ENCODE assay signal across 33 mouse cellular contexts in the genomic region with DNA sequence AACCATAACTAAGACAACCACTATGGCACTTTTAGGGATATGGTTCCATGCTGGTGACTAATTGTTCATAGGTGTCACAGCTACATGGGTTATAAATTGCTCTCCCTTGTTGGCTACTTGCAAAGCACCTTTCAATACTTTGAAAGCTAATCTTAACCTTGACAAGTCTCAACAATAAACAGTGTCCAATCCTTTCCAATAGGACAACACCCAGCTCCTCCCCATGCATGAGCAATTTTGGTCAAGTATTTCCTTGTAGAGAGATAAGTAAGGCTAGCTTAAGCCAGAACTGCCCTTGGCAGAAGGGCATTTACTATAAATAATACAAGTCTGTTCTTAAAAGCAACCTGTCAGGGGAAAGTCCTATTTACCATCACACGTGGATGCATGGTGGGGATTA. TPM values are rescaled to one million over a fixed set of nuclear protein-coding genes. Genes with fewer than 3 reads are reported as not detected.
DNase-seq lines count a peak whose midpoint lies in the region; ATAC-seq and TF ChIP-seq lines count a peak whose summit lies in the region.
"Had no signal": no experiment of that assay in that cellular context is flagged by ENCODE, and none has a peak within 500 bp of the region (broad histone marks: within the 10 kb centered on the region; RNA-seq: fewer than 3 reads in every experiment).

No protein-coding gene starts in this region.

- no peaks in the 10 kb centered on the region for H3K9me3 ChIP-seq in heart, embryonic 15.5 days (replicated peaks)
- H3K9me3 ChIP-seq in heart, embryonic 11.5 days (replicated peaks; ENCODE audit: control insufficient read depth, low read length): no peaks in the 10 kb centered on the region
- H3K9me3 ChIP-seq in stomach, postnatal 0 days (ENCODE audit: control insufficient read depth, low read length): no peaks in the 10 kb centered on the region
- H3K9me3 ChIP-seq: embryonic facial prominence, embryonic 12.5 days; hindbrain, embryonic 12.5 days; kidney, embryonic 15.5 days; liver, embryonic 12.5 days; neural tube, embryonic 12.5 days; stomach, embryonic 15.5 days had no signal

- DNase-seq in adrenal gland, postnatal 10 days: peak; percentile 6
- no peak for DNase-seq in adrenal gland, postnatal 25 days
- DNase-seq in ovary, adult 18-20 months (ENCODE audit: low spot score): peak; percentile 2
- no peak for DNase-seq in ovary, postnatal 36 days (ENCODE audit: low spot score)
- DNase-seq in stomach, postnatal 0 days (ENCODE audit: low spot score): peak; percentile 34
- DNase-seq in kidney, postnatal 14 days: no peak
- DNase-seq: cerebellum, adult 11-12 months; cerebellum, adult 9-11 months; embryo, embryonic 11 days; gastrocnemius, adult 2 months; gastrocnemius, postnatal 36 days; kidney, adult 11 months; kidney, postnatal 4 days; layer of hippocampus, postnatal 36 days; left cerebral cortex, postnatal 4 days; liver, postnatal 0 days; lung, postnatal 36 days; thymus, postnatal 4 days had no signal

- peak overlapping the region; percentile 27 for H3K27ac ChIP-seq in heart, embryonic 15.5 days
- no peak overlapping the region for H3K27ac ChIP-seq in heart, embryonic 11.5 days (ENCODE audit: low read depth, low read length)
- H3K27ac ChIP-seq in stomach, postnatal 0 days (replicated peaks): no peak overlapping the region
- H3K27ac ChIP-seq: embryonic facial prominence, embryonic 12.5 days; gastrocnemius, adult 2 months; hindbrain, embryonic 12.5 days; hindbrain, postnatal 0 days; kidney, embryonic 15.5 days; liver, embryonic 12.5 days; neural tube, embryonic 12.5 days; stomach, embryonic 15.5 days had no signal

- no peak for TF ChIP-seq CTCF in stomach, postnatal 0 days (IDR thresholded peaks at IDR 0.05; ENCODE audit: low read depth)

- H3K9ac ChIP-seq in heart, embryonic 15.5 days: no peak overlapping the region
- no peak overlapping the region for H3K9ac ChIP-seq in heart, embryonic 11.5 days (ENCODE audit: low read depth, low read length)
- no peak overlapping the region for H3K9ac ChIP-seq in stomach, postnatal 0 days (ENCODE audit: low read length)
- H3K9ac ChIP-seq: embryonic facial prominence, embryonic 12.5 days; hindbrain, embryonic 12.5 days; kidney, embryonic 15.5 days; liver, embryonic 12.5 days; liver, postnatal 0 days; neural tube, embryonic 12.5 days; stomach, embryonic 15.5 days had no signal

- ATAC-seq in heart, embryonic 15.5 days (replicated peaks; ENCODE audit: insufficient number of reproducible peaks, insufficient read depth, low FRiP score, low read depth): no peak
- no peak for ATAC-seq in heart, embryonic 11.5 days (replicated peaks; ENCODE audit: insufficient number of reproducible peaks, low FRiP score, low TSS enrichment)
- ATAC-seq in stomach, postnatal 0 days (ENCODE audit: low FRiP score, low TSS enrichment): peak; percentile 96
- ATAC-seq: forebrain, embryonic 16.5 days; hindbrain, postnatal 0 days; liver, embryonic 12.5 days; liver, postnatal 0 days; Patski had no signal

- no peak overlapping the region for H3K4me3 ChIP-seq in heart, embryonic 15.5 days
- H3K4me3 ChIP-seq in heart, embryonic 11.5 days (ENCODE audit: low read depth, low read length): no peak overlapping the region
- no peak overlapping the region for H3K4me3 ChIP-seq in stomach, postnatal 0 days (ENCODE audit: low read depth, low read length)
- H3K4me3 ChIP-seq: embryonic facial prominence, embryonic 12.5 days; gastrocnemius, adult 2 months; hindbrain, embryonic 12.5 days; kidney, embryonic 15.5 days; liver, embryonic 12.5 days; myocyte; neural tube, embryonic 12.5 days; stomach, embryonic 15.5 days had no signal

- H3K4me2 ChIP-seq in heart, embryonic 15.5 days: no peak overlapping the region
- no peak overlapping the region for H3K4me2 ChIP-seq in heart, embryonic 11.5 days
- H3K4me2 ChIP-seq in stomach, postnatal 0 days (replicated peaks; ENCODE audit: low read depth): no peak overlapping the region
- H3K4me2 ChIP-seq: embryonic facial prominence, embryonic 12.5 days; hindbrain, embryonic 12.5 days; kidney, embryonic 15.5 days; liver, embryonic 12.5 days; midbrain, embryonic 11.5 days; neural tube, embryonic 12.5 days; stomach, embryonic 15.5 days had no signal

- no peaks in the 10 kb centered on the region for H3K36me3 ChIP-seq in heart, embryonic 15.5 days
- no peaks in the 10 kb centered on the region for H3K36me3 ChIP-seq in heart, embryonic 11.5 days (ENCODE audit: control insufficient read depth, insufficient read depth, low read length)
- H3K36me3 ChIP-seq in stomach, postnatal 0 days (ENCODE audit: control insufficient read depth, insufficient read depth, low read length): no peaks in the 10 kb centered on the region
- H3K36me3 ChIP-seq: embryonic facial prominence, embryonic 12.5 days; hindbrain, embryonic 12.5 days; kidney, embryonic 15.5 days; liver, embryonic 12.5 days; neural tube, embryonic 12.5 days; stomach, embryonic 15.5 days had no signal

- WGBS in heart, embryonic 15.5 days: 23% methylated on average over 1 of the region's 1 CpGs
- 38% methylated on average over 1 of the region's 1 CpGs for WGBS in heart, embryonic 11.5 days (ENCODE audit: insufficient replicate concordance)
- 19% methylated on average over 1 of the region's 1 CpGs for WGBS in stomach, postnatal 0 days

- no peaks in the 10 kb centered on the region for H3K27me3 ChIP-seq in heart, embryonic 15.5 days
- H3K27me3 ChIP-seq in heart, embryonic 11.5 days (ENCODE audit: control insufficient read depth, insufficient read depth, low read length): no peaks in the 10 kb centered on the region
- H3K27me3 ChIP-seq in stomach, postnatal 0 days (ENCODE audit: control insufficient read depth, insufficient read depth, low read length): no peaks in the 10 kb centered on the region
- H3K27me3 ChIP-seq: embryonic facial prominence, embryonic 12.5 days; hindbrain, embryonic 12.5 days; kidney, embryonic 15.5 days; liver, embryonic 12.5 days; neural tube, embryonic 12.5 days; Patski; stomach, embryonic 15.5 days had no signal

- 0 out of 2 replicates have a peak, but pooled peaks cover 7% of the 10 kb centered on the region for H3K4me1 ChIP-seq in heart, embryonic 15.5 days (replicated peaks)
- no peaks in the 10 kb centered on the region for H3K4me1 ChIP-seq in heart, embryonic 11.5 days (ENCODE audit: control insufficient read depth, insufficient read depth, low read length)
- H3K4me1 ChIP-seq in stomach, postnatal 0 days (replicated peaks; ENCODE audit: control insufficient read depth, insufficient read depth): no peaks in the 10 kb centered on the region
- H3K4me1 ChIP-seq: embryonic facial prominence, embryonic 12.5 days; hindbrain, embryonic 12.5 days; kidney, embryonic 15.5 days; liver, embryonic 12.5 days; neural tube, embryonic 12.5 days; stomach, embryonic 15.5 days had no signal

- no peak for TF ChIP-seq EP300 in stomach, postnatal 0 days (optimal IDR thresholded peaks at IDR 0.05)

RNA-seq across cellular contexts. Expression of a gene that starts 47.5 kb away (rescaled TPM):
- 10 to 100 TPM; 13.4 to 31.2 TPM for total RNA-seq in adrenal gland, postnatal 10 days (2021)
- total RNA-seq in adrenal gland, postnatal 25 days (2021): 14.1 and 20.4 TPM in 2 replicates
- polyA plus RNA-seq in heart, embryonic 15.5 days (2015; fragmentation: Nextera tagmentation; extraction: Ambion mirVana): 52.3 and 59.3 TPM in 2 replicates
- polyA plus RNA-seq in heart, embryonic 11.5 days (2014; fragmentation: Nextera tagmentation; extraction: Ambion mirVana): 19.3 and 51.3 TPM in 2 replicates
- polyA plus RNA-seq in stomach, postnatal 0 days (2015; fragmentation: Nextera tagmentation; extraction: Ambion mirVana): 21.3 and 27.6 TPM in 2 replicates
- total RNA-seq: hindbrain, postnatal 0 days; left cerebral cortex, postnatal 4 days; MEL; midbrain, postnatal 0 days had no signal

RNA-seq across cellular contexts. Expression of a gene that starts 53.0 kb away (rescaled TPM):
- total RNA-seq in adrenal gland, postnatal 10 days (2021): 1 to 10 TPM; 4.3 to 6.2 TPM
- 7.7 and 8.5 TPM in 2 replicates for total RNA-seq in adrenal gland, postnatal 25 days (2021)
- 4.3 and 4.5 TPM in 2 replicates for polyA plus RNA-seq in heart, embryonic 15.5 days (2015; fragmentation: Nextera tagmentation; extraction: Ambion mirVana)
- 4.6 and 5.9 TPM in 2 replicates for polyA plus RNA-seq in heart, embryonic 11.5 days (2014; fragmentation: Nextera tagmentation; extraction: Ambion mirVana)
- 2.1 TPM in 2 replicates for polyA plus RNA-seq in stomach, postnatal 0 days (2015; fragmentation: Nextera tagmentation; extraction: Ambion mirVana)

RNA-seq across cellular contexts. Expression of a gene that starts 53.2 kb away (rescaled TPM):
- 10 to 100 TPM; 22.0 to 24.8 TPM for total RNA-seq in adrenal gland, postnatal 10 days (2021)
- total RNA-seq in adrenal gland, postnatal 25 days (2021): 19.4 and 21.0 TPM in 2 replicates
- 32.1 and 43.9 TPM in 2 replicates for polyA plus RNA-seq in heart, embryonic 15.5 days (2015; fragmentation: Nextera tagmentation; extraction: Ambion mirVana)
- polyA plus RNA-seq in heart, embryonic 11.5 days (2014; fragmentation: Nextera tagmentation; extraction: Ambion mirVana): 44.0 and 45.4 TPM in 2 replicates
- polyA plus RNA-seq in stomach, postnatal 0 days (2015; fragmentation: Nextera tagmentation; extraction: Ambion mirVana): 26.3 and 33.2 TPM in 2 replicates

RNA-seq across cellular contexts. Expression of a gene that starts 53.2 kb away (rescaled TPM):
- 10 to 100 TPM; 22.8 to 23.3 TPM for total RNA-seq in adrenal gland, postnatal 10 days (2021)
- 18.8 TPM in 2 replicates for total RNA-seq in adrenal gland, postnatal 25 days (2021)
- polyA plus RNA-seq in heart, embryonic 15.5 days (2015; fragmentation: Nextera tagmentation; extraction: Ambion mirVana): 18.9 and 19.9 TPM in 2 replicates
- polyA plus RNA-seq in heart, embryonic 11.5 days (2014; fragmentation: Nextera tagmentation; extraction: Ambion mirVana): 17.6 and 20.8 TPM in 2 replicates
- 10.8 and 15.6 TPM in 2 replicates for polyA plus RNA-seq in stomach, postnatal 0 days (2015; fragmentation: Nextera tagmentation; extraction: Ambion mirVana)

Comparison
In these comparisons a context has a peak if more than half of its experiments do, and no peak if none do; other contexts are left out.
1. DNase-seq: peak in adrenal gland, postnatal 10 days (single experiment), ovary, adult 18-20 months (single experiment) and stomach, postnatal 0 days (single experiment); none in adrenal gland, postnatal 25 days (single experiment), ovary, postnatal 36 days (single experiment) and kidney, postnatal 14 days (single experiment).